Mouse (Mus musculus) urinary bladder, postnatal 4 days (tissue): ENCODE measurements around the gene P2rx5.
A peak's percentile ranks its signal among the peaks of the same experiment; 100 is the strongest.

ENCODE experiments used
- DNase-seq, 2 experiments: peaks; one replicate each; pipeline ENCODE4 v3.0.0; 2021 to 2022; ENCODE audit warnings: low spot score in 2 of 2

P2rx5 gene

GRCm38 (mm10) chr11:73176186-73176585, 16.0 kb downstream of the P2rx5 start:
- DNase-seq: no peak

- DNase-seq: peak; percentile 95 to 97
Measured at GRCm38 (mm10) chr11:73176608-73177508, 16.6 kb downstream of the P2rx5 start, which contains the start of the genes Emc6 and Tax1bp3. Emc6 (minus strand) TSS chr11:73177037. Tax1bp3 (plus strand) TSS chr11:73177083.

GRCm38 (mm10) chr11:73177509-73177875, 17.3 kb downstream of the P2rx5 start:
- peak; percentile 84 to 89 for DNase-seq

GRCm38 (mm10) chr11:73177895-73178294, 17.7 kb downstream of the P2rx5 start:
- DNase-seq: no peak

DNA sequence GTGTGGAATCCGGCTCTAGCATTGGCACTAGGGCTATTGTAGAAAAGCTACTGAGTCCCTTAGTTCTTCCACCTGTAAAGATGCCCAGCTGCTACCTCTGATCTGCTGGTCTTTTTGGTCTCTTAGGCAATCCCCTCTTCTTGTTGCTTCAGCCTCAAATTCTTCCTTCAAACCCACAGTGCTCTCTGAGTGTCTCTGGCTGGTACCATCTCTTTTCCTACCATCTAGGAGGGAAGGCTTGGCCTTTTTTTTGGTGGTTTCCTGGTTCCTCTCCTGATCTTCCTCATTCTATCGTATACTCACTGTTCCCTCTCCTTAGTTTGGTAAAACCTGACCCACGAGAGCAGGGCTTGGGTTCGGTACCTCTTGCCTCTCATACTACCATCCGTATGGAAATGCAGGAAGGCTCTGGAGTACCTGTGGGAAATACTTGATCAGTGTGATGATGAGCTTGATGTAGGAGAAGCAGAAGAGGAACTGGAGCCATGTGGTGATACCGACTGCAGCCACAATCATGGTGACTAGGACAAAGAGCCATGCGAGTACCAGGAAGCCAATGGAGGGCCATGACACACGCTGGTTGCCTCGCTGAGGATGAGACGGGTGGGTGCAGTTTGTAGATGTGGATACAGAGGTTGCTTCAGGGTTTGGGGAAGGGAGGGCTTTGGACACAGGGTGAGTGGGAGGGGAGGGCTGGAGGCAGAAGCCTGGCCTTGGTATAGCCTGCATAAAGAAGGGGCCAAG, 25.8 kb downstream of the P2rx5 start:
- DNase-seq: no peak

GRCm38 (mm10) chr11:73187231-73187630, 27.0 kb downstream of the P2rx5 start:
- no peak for DNase-seq

DNA sequence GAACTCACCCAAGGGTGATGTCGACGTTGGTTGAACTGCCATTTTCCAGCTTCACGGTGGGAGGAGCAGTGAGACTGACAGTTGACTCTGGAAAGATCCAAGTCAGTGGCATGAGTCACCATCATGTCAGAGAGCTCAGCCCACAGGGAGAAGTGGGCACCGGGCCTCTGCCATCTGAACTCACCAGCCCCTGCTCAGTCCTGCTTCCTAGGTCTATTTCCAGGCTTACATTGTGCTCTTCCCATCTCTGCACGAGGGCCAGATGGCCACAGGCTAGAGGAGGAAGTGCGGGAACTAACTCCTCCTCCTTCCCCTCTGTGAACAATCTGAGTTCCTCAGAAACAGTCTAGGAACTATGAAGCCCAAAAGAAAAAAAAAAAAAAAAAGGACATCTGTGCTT, 32.8 kb downstream of the P2rx5 start:
- no peak for DNase-seq

GRCm38 (mm10) chr11:73194444-73194843, 34.2 kb downstream of the P2rx5 start:
- no peak for DNase-seq

- no peak for DNase-seq
Measured at GRCm38 (mm10) chr11:73198190-73198589, 38.0 kb downstream of the P2rx5 start.

DNA sequence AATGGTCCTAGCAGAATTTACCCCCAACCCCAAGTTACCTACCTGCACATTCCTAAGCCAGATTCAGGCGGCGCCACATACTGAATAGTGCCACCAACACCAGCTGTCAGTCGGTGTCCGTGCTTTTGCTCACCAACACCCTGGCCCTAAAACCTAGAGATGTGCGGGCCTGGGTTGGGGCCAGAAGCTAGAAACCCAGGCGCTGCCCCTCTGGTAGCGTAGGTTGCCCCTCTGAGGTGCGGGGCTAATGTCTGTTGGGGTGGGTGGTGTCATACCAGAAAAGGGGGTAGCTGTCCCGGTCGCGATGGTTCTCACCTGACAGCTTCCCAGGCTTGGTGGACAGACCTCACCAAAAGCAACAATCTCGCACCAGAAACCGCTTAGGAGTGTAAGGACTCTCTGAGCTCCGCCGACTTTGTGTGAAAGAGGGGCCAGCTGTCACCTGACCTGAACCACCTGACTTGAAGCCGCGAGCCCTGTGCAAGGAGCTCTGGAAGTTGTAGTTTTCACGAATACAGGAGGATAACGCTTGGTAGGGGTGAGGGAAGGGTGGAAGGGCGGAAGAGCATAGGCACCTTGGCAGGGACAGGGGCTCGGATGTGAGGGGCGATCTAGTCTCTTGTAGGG, 38.5 kb downstream of the P2rx5 start, which contains the start of gene Ctns:
Ctns (minus strand) TSS at position 440 of the 627 bp plus-strand sequence.
- DNase-seq: peak; percentile 75 to 79

DNA sequence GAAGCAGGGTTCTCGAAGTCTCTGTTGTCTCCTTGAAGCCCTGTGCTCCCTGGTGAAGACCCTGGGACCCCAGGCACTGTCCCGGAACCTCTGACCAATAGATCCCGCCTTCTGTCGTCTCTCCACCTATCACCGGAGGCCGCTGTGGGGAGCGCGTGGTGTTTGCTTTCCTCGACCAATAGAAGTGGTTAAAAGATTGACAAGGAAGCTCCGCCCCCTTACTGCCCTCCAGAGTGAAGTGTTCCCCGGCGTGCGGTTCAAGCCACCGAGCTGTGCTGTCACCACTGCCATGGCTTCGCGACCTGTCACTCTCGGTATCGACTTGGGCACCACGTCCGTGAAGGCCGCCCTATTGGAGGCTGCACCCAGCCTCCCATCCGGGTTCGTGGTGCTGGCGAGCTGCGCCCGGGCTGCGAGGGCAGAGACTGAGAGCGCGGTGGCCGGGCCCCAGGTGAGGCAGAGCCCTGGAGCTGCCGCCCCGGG, 39.0 kb downstream of the P2rx5 start, which contains the start of gene Shpk:
Shpk (plus strand) TSS at position 231 of the 483 bp plus-strand sequence.
- DNase-seq: peak; percentile 88 to 93

DNA sequence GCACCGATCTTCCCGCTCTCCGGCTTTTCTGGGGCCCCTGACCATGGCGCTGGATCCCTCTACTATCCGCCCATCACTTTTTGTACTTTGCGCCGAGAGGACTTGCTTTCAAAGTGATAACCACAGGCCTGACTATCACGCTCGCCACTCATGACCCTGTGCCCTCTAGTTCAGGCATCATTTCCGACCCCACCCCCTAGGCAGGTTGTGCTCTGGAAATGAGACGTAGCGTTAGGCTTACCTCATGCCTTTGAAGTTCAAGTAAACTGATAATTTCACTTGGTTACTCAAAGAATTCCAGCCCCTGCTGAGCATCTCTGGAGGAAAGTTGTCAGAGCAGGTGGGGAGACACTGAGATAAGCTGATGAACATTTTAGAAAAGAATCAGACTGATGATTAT, 39.7 kb downstream of the P2rx5 start:
- DNase-seq: no peak

GRCm38 (mm10) chr11:73201021-73201420, 40.8 kb downstream of the P2rx5 start:
- no peak for DNase-seq

GRCm38 (mm10) chr11:73201597-73201996, 41.4 kb downstream of the P2rx5 start:
- DNase-seq: no peak

GRCm38 (mm10) chr11:73203895-73204294, 43.7 kb downstream of the P2rx5 start:
- DNase-seq: no peak

- no peak for DNase-seq
Measured at GRCm38 (mm10) chr11:73205194-73205593, 45.0 kb downstream of the P2rx5 start.

GRCm38 (mm10) chr11:73207621-73208020, 47.4 kb downstream of the P2rx5 start:
- no peak for DNase-seq

- DNase-seq: no peak
Measured at GRCm38 (mm10) chr11:73213956-73214355, 53.7 kb downstream of the P2rx5 start.

- no peak for DNase-seq
Measured at GRCm38 (mm10) chr11:73219671-73220070, 59.5 kb downstream of the P2rx5 start.

GRCm38 (mm10) chr11:73220651-73221050, 60.4 kb downstream of the P2rx5 start:
- DNase-seq: no peak
